ENCODE assay signal across 27 mouse cellular contexts in the genomic region with DNA sequence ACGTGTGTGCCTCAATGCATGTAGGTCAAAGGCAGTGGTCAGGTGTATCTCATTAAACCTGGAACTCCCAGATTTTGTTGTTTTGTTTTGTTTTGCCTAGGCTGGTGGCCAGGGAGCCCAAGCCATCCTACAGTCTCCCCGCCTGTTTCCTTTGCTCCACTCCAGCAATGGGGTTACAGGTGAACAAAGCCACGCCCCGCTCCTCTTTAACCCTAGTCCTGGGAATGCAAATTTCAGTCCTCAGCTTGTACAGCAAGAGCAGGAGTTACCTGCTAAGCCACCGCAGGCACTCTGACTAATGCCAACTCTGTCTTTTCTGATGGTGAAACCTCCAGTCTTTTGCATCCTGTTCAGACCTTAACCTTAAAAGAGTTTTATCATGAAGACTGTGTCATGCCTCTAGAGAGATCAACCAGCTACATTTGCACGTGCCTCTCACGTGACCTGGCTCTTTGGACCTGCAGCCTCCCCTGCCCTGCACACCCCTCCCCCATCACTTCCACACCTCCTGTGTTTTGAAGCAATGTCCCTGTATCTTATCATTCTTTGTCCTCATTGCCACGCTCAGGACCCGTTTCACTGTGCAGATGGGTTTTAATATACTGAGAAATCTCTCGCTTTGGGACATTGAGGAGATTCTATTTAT.
DNase-seq lines count a peak whose midpoint lies in the region; ATAC-seq and TF ChIP-seq lines count a peak whose summit lies in the region.
"Had no signal": no experiment of that assay in that cellular context is flagged by ENCODE, and none has a peak within 500 bp of the region (broad histone marks: within the 10 kb centered on the region; RNA-seq: fewer than 3 reads in every experiment).

No protein-coding gene starts in this region.

- H3K4me1 ChIP-seq in E14TG2a.4 (replicated peaks; ENCODE audit: low read depth, low read length), result peaks cover 85% of the 10 kb centered on the region
- no peaks in the 10 kb centered on the region for H3K4me1 ChIP-seq in hindbrain, postnatal 0 days (ENCODE audit: insufficient read depth, low read length)
- H3K4me1 ChIP-seq: intestine, embryonic 15.5 days had no signal

- H3K9me3 ChIP-seq in E14TG2a.4 (ENCODE audit: low read length), result 0 out of 2 replicates have a peak, but pooled peaks cover 5% of the 10 kb centered on the region
- H3K9me3 ChIP-seq in hindbrain, postnatal 0 days (ENCODE audit: low read length), result no peaks in the 10 kb centered on the region
- H3K9me3 ChIP-seq: forebrain, embryonic 10.5 days; forebrain, embryonic 13.5 days; hindbrain, embryonic 12.5 days; hindbrain, embryonic 15.5 days; intestine, embryonic 15.5 days had no signal

- no peak for TF ChIP-seq CTCF in E14TG2a.4 (conservative IDR thresholded peaks at IDR 0.05; ENCODE audit: low read length)
- TF ChIP-seq CTCF in hindbrain, postnatal 0 days (IDR thresholded peaks at IDR 0.05; ENCODE audit: low read depth), result no peak

- H3K9ac ChIP-seq in hindbrain, postnatal 0 days (replicated peaks; ENCODE audit: low read length), result no peak overlapping the region
- H3K9ac ChIP-seq: forebrain, embryonic 13.5 days; hindbrain, embryonic 12.5 days; hindbrain, embryonic 15.5 days; intestine, embryonic 15.5 days had no signal

- no peak for ATAC-seq in hindbrain, postnatal 0 days
- ATAC-seq: activated CD4-positive, CD25-positive, alpha-beta regulatory T cell, adult 4 months; CD4-positive, CD25-positive, alpha-beta regulatory T cell, adult 4 months; forebrain, embryonic 13.5 days; forebrain, embryonic 16.5 days; intestine, embryonic 15.5 days; Patski had no signal

- H3K4me3 ChIP-seq in E14TG2a.4 (replicated peaks; ENCODE audit: low read length), result 0 out of 2 replicates have a peak overlapping the region, but pooled peaks have one; percentile 29
- no peak overlapping the region for H3K4me3 ChIP-seq in hindbrain, postnatal 0 days (ENCODE audit: low read length)
- H3K4me3 ChIP-seq: forebrain, embryonic 10.5 days; forebrain, embryonic 13.5 days; heart, adult 2 months; hindbrain, embryonic 12.5 days; hindbrain, embryonic 15.5 days; intestine, embryonic 15.5 days had no signal

- DNase-seq in ES-CJ7 (ENCODE audit: low read depth, low spot score) (peak; percentile 92), ZHBTc4 (ENCODE audit: low read depth, low spot score) (peak; percentile 92)
- no peak for DNase-seq in right cerebral cortex, postnatal 25 days
- DNase-seq in heart, adult 9 months (ENCODE audit: low spot score in 2 of 2), result no peak
- no peak for DNase-seq in hindbrain, postnatal 0 days (ENCODE audit: low spot score)
- DNase-seq: adrenal gland, adult 8-10 months; adrenal gland, postnatal 25 days; cerebellum, adult 11-12 months; cerebellum, adult 8-10 months; cerebellum, postnatal 10 days; cerebellum, postnatal 36 days; embryo, embryonic 11 days; gastrocnemius, postnatal 10 days; gastrocnemius, postnatal 36 days; heart, adult 2 months had no signal

- no peak overlapping the region for H3K4me2 ChIP-seq in hindbrain, postnatal 0 days (ENCODE audit: low read depth, low read length)
- H3K4me2 ChIP-seq: forebrain, embryonic 13.5 days; heart, embryonic 11.5 days; hindbrain, embryonic 12.5 days; hindbrain, embryonic 15.5 days; intestine, embryonic 15.5 days had no signal

- no peak overlapping the region for H3K27ac ChIP-seq in hindbrain, postnatal 0 days
- H3K27ac ChIP-seq: forebrain, embryonic 10.5 days; forebrain, embryonic 13.5 days; heart, adult 2 months; hindbrain, embryonic 12.5 days; hindbrain, embryonic 15.5 days; intestine, embryonic 15.5 days had no signal

- peaks cover 3% of the 10 kb centered on the region; the same call in 1 of the 2 replicates for H3K36me3 ChIP-seq in E14TG2a.4 (ENCODE audit: insufficient read depth, low read length)
- H3K36me3 ChIP-seq in hindbrain, postnatal 0 days (ENCODE audit: insufficient read depth, low read length), result no peaks in the 10 kb centered on the region
- H3K36me3 ChIP-seq: forebrain, embryonic 10.5 days; G1E; hindbrain, embryonic 12.5 days; hindbrain, embryonic 15.5 days; intestine, embryonic 15.5 days had no signal

- 61% methylated on average over 10 of the region's 10 CpGs for WGBS in hindbrain, postnatal 0 days

- H3K27me3 ChIP-seq in E14TG2a.4 (ENCODE audit: insufficient read depth, low read length), result no peaks in the 10 kb centered on the region
- H3K27me3 ChIP-seq in hindbrain, postnatal 0 days (ENCODE audit: insufficient read depth, low read length), result no peaks in the 10 kb centered on the region
- H3K27me3 ChIP-seq: hindbrain, embryonic 15.5 days; intestine, embryonic 15.5 days; Patski had no signal

Comparison
In these comparisons a context has a peak if more than half of its experiments do, and no peak if none do; other contexts are left out.
1. DNase-seq: peak in ES-CJ7 (single experiment) and ZHBTc4 (single experiment); none in right cerebral cortex, postnatal 25 days (single experiment), heart, adult 9 months (0 of 2) and hindbrain, postnatal 0 days (single experiment).